Mouse (Mus musculus) cerebellum, adult 18-20 months (tissue): Measurements from ENCODE around the gene Atf7ip.

Experiments used
- DNase-seq, 2 experiments: peaks; one replicate each; pipeline ENCODE4 v3.0.0; 2021

Gene Atf7ip

DNA sequence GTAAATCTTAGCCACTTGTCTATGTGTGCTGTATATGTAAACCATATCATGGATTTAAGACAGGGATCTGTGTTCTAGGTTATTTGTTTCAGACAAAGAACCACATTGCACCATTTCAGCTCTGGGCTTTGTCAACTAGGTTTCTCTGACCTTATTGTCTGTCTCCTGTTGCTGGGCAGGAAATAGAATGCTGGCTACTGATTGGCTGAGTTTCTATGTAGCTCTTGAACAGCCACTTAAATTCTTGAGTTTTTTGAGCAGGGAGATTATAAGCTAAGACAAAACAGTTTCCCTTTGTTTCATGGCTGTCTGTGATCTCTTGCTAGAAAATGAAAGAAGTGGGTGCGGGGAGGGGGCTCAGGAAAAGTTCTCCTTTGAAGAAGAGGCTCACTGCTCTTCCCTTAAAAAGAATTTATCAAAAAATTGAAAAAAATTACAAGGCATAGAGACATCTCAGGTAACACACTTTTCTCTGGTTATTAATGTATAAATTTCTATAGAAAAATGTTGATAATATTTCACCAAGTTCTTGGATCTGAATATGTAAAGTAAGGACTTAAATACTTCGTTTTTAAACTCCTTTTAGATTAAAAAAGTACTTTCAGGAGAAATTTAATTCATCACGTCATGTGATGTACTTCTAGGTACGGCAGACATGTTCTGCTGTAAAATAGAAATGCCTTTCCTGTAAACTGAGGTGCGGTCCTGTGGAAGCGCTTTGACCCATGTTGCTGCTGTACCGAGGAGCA, 49.0 kb downstream of the Atf7ip start:
- peak in 1 of 2 experiments; percentile 56 for DNase-seq

DNA sequence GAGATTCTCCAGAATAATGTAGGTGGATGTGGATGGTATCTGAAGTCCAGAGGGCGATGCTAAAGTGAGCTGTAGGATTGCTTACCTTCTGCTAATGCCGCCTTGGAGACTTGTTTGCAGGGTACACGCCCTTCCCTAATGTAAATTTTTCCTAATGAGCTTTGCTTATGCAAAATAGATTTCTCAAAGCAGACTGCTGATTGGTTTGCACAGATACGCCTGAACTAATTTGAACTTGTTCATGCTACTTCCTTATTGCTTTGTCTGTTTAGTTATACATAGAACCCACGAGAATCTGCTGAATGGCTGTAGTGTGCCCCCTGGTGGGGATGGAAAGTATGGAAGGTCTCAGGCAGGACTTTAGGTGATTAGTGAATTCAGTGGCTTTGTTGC, 49.6 kb downstream of the Atf7ip start:
- DNase-seq, result peak; percentile 59 to 72

DNA sequence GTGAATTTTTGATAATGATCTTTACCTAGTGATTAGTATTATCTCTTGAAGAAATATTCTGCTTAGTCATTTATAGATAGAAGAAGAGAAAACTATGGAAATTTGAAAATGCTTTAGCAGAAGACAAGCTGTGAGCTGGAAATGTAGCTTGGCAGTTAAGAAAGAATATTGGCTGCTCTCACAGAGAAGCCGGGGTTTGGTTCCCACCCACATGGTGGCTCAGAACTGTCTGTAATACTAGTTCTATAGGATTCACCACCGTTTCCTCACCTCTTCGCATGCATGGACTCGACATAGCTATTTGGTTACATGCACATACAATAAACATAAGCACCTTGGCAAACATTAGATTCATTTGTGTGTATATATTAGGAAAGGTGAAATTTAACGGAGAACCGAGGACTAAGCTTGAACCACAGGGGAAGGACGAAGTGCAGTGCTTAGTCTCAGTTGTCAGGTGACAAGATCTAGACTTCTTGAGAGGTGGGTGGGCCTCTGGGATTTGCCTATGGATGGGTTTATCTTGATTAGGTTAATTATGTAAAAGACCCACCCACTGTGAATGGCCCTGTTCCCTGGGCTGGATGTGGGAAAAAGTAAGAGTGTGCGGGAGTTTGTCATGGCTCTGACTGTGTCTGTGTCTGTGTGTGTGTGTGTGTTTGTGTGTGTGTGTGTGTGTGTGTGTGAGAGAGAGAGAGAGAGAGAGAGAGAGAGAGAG, 52.5 kb downstream of the Atf7ip start:
- no peak for DNase-seq

DNA sequence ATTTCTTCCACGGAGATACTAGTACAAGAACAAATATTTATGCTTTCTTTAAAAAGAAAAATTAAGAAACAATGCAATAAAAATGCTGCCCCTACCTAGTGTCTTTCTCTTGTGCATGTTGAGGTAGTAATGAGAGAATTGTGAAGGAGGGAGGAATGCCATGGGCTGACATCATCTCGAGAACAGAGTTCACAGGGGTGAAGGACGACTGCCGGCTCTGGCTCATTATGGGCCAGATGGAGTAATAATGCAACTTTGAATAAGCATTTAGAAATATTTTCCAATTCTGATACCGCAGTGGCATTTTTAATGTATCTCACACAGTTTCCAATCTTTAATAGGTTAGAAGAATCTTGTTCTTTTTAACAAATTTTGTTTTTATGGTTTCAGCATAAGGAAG, 60.0 kb downstream of the Atf7ip start:
- no peak for DNase-seq

DNA sequence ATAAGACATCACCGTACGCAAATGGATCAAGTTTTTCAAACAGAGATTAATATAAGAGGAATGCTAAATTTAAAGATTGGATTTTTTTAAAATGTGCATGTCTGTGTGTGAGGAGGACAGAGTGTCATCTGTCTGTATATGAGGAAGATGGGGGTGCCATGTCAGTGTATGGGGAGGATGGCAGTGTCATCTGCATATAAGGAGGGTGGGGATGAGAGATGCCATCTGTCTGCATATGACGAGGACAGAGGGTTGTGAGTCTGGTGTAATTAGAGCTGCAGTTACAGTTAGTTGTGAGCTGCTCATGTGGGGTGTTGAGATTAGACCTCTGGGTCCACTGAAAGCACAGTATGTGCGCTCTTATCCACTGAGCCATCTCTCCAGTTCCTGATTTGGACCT, 84.8 kb downstream of the Atf7ip start:
- DNase-seq, result no peak

DNA sequence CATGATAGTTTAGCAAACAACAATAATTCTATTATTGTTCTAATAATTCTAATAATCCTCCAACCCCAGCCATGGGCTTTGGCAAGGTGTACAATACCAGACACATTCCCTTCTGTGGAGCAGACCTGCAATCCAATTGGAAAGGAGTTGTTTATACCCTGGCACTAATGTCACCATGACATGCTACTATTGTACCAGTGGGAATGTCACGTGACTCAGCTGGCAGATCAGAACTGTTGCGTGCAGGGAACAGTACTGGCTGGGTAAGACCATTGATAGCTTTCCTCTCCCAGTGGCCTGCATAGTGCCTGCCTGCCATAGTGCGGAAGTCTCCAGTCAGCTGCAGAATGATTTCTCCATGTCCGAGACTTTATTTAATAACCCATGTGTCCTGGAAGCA, 88.6 kb downstream of the Atf7ip start:
- no peak for DNase-seq

DNA sequence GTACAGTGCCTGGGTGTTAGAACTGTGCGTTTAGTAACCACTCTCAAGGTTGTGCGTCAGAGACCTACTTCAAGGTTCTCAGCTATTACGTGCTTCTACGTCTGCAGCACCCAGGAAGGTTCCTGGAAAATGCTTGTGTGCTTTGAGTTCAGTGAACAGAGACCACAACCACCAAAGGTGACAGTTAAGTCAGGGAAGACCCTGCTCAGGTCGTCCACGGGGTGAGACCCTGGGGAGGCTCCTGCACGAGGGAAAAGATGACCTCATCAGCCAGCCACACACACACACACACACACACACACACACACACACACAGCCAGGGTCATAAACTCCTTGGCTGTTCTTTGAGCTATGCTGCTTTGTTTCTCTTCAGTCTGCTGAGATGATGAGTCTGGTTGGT, 96.6 kb downstream of the Atf7ip start:
- DNase-seq, result no peak

DNA sequence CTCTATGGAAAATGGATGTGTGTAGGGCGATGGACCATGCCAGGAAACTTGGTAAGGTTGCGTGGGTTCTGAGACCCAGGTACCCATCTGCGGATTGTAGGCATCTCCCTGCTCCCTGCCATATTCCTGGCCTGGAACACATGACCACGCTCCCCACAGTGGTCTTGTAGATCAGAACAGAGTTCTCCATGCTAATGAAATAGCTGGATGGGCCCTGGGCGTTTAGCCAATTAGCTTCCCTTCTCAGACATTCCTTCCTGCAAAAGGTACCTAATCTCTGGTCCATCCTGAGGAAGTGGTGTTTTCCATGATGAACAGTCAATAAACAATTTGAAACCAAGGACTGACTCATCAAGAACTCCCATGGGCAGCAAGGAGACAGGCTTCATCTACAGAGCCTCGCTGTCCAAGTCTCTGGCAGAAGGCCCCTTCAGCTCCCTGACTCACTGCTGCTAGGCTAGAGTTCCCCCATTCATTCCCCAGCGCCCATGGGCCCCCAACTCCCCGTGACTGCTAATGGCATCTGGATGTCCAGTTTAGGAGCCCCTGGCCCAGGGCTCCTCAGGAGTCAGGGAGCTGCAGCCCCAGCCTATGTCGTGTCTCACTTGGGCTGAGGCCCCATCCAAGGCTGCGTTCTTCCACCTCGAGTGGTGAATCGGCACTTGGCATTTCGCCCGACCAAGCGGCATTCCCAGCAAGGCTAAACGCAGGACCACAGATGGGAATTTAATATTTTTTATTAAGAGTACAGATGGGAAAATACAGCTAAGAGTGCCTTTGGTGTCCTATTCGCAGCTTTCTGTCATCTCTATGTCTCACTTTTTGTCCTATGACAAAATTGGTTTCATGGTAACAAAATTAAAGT, 105.6 kb downstream of the Atf7ip start:
- DNase-seq, result peak; percentile 47 to 64

DNA sequence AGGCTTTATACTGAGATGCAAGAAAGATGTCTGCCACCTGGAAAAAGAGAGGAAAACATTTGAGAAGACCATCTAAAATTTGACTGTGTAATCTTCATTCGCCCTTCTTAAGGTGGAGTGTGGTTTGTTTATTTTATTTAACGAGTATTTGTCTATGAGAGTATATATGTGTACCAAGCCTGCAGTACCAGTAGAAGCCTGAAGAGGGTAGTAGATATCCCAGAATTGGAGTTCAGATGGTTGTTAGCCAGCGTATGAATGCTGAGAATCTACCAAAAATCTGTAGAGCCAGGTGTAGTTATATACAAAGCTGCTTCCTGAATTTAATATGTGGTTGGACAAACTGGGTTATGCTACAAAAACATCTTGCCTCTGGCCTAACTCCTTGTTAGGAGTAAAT, 106.3 kb downstream of the Atf7ip start:
- DNase-seq, result no peak

DNA sequence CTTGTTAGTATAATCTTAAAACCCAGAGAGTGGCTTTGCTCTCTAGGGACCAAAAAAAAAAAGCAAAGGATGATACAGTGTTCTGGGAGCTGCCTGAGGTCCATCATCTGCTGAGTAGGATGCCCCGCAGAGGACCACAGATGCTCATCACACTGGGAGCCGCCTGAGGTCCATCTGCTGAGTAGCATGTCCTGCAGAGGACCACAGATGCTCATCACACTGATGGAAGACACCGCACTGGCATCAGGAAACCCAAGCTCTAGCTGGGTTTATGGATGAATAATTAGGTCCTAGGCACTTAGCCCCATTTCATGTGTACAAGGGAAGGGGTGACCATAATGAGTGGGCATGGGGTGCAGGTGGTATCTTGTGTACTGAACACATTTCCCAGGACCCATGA, 108.2 kb downstream of the Atf7ip start:
- peak; percentile 83 to 84 for DNase-seq

DNA sequence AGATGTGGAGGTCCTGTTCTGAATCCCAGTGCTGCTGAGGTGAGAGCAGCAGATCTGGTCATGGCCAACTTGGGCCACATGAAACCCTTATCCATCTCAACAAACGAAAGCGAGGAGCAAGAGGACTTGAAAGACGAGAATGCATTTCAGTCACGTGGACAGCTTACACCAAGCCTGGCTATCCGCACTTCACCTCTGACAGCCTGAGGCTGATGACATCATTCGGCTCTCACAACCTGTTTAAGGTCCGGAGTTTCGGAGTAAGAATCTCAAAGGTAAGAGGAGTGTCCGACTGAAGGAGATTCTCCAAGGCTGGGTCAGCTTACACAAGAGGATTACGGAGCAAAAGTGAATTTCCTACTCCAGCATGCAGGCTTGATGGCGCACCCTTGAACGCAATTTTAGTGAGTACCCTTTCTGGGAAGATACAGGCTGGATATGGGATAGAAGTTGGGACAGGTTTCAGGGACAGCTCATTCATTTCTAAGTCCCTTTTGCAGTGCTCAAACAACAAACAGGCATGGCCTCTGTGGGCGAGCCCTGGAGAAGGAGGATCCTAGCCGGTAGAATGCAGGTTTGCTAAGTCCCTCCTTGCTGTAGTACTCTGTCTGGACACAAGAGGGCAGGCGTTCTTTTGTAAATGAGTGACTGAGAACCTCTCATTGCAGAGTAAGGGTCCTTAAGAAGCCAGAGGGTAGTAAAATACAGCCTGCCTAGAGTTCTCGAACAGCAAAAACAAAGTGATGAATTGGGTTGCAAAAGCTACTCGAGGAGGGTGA, 114.6 kb downstream of the Atf7ip start:
- DNase-seq, result peak; percentile 77

DNA sequence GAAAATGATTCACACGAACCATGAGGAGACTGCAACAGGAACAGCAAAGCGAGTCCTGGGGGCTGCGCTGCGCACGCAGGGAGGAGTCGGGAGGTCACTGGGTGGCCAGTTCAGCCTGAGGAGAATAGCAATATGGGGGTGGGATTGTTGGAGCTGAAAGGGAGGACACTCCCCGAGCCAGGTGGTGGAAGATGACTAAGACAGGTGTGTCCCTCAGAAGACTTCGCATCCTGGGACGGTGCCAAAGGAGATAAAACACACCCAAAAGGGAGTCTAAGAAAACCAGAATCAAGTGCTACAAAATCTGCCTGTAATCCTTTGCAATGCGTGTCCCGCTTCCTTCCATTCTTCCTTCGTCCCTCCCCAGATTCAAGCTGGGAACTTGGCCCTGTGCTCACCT, 119.5 kb downstream of the Atf7ip start:
- no peak for DNase-seq

DNA sequence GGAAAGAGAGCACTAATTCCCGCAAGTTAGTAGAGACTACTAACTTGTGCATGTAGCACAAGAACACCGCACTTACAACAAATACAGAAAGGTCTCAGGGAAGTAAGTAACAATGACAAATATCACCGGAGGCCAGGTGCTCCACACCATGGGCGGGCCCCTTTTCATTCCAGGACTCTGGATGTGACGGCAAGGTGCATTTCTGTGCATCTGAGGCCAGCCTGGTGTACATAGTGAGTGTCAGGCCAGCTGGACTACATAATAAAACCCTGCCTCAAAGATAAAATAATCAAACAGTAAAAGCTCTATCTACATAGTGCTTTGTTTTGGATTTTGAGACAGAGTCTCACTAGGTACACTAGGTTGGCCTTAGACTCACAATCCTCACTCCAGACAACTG, 123.7 kb downstream of the Atf7ip start:
- DNase-seq, result no peak

DNA sequence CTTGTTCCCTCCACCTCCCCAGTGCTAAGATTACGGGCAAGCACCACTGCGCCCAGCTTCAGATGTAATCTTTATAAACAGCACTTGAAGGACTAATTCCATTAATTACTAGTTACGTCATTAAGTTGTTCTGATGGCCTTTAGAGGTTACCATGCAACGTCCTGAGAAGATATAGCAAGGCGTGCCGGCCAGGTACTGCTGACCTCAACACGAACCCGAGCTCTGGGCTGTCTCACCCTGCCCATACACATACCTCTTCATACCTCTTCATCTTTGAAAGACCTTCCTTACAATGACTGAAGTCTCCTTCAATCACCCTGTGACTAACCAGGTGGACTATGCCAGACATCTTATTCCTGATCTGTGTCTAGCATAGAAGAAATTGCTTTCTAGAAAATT, 125.6 kb downstream of the Atf7ip start:
- DNase-seq, result no peak

DNA sequence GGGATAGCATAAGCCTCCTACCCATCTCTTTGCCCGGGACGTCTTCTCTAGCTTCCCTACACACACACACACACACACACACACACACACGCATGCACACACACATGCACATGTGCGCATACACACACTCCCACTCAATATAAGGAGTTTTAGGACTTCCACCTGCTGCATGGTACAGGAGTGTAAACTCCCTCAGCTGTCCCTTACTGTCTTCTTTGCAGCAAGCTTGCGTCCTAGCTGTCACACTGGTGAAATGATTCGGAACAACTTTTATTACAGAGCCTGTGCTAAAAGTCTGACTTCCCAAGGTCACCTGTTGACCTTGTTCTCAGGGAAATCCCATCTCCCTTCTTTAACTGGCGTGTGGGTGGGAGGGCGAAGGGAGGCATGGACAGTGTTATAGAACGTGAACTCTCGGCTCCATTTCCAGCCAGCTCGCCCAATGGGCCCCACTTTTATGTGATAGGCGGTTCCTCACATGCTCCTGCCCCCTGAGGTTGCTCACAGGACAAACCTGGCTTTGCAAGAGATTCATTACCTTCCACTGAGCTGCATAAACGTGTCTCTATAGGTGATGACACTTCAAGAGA, 126.1 kb downstream of the Atf7ip start:
- no peak for DNase-seq

DNA sequence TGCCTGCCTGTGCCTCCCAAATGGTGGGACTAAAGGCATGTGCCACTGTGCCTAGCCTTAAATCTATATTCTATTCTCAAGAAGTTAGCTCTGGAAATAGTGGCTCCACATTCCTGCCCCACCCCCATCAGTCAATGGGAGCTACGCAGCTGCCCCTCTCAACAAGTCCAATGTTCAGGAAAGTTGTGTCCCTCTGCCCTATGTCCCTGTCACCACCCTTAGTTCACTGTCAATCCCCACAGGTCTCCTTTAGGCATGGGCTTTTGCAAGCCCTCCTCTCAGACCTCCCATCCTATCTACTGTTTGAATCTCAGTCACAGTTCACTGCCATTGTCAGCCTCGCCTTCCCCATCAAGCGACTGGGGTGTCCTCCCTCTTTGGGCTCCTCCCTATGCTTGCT, 127.2 kb downstream of the Atf7ip start:
- no peak for DNase-seq

DNA sequence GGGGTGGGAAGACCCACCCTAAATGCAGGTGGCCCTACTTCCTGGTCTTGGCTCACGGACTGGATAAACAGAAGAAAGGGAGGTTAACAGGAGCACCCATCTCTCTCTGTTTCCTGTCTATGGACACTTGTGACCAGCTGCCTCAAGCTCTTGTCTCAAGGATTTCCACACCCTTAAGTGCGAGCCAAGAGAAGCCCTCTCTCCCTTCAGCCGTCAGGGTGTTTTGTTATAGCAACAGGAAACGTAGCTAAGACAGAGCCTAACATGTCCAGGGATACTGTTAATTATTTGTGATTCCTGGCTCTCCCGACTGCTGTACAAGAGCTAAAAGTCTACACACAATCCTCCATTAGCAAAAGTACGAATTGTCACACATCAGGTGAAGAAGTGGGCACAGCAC, 127.8 kb downstream of the Atf7ip start:
- no peak for DNase-seq

DNA sequence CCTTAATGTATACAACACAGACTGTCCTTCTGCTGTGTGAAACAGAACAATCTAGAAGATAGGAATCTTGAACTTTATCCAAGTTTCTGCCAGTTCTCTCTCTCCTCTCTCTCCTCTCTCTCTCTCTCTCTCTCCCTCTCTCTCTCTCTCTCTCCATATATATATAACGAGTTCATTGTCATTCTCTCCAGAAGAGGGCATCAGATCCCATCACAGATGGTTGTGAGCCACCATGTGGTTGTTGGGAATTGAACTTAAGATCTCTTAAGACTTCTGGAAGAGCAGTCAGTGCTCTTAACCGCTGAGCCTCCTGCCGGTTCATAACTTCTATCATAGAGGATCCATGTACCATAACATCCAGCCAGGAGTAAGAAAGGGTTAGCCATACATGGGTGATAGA, 129.0 kb downstream of the Atf7ip start:
- no peak for DNase-seq

DNA sequence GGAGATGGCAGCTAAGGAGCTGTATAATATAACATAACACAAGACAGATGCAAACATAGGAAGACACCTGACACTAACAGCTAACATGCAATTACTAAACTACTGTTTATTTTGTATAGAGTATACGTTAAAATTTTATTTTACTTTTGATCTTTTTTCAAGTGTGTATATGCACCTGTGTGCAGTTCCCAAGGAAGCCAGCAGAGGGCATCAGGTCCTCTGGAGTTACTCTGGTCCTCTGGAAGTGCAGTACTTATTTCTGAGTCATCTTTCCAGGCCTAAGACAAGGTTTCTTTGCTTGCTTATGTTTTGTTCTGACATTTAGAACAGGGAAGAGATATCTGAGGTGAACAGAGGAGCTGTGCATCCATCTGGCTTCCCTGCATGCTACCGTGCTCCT, 138.2 kb downstream of the Atf7ip start:
- no peak for DNase-seq

DNA sequence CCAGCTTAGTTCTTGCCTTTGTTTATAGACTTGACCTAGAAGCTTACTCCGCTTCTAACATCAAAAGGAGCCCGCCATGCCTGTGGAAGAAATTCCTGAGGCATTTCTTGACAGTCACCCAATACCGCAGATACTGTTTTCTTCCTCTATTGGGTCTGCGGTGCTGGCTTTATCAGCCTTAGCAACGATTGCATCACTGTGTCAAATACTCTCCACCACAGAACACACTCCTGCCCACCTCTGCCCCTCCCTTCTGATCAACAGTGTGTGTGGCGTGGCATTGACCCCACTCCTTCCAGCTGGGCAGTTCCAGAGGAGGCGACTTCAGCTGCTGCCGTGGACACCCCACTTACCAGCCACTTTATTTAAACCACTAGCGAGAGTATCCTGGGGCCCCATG, 139.8 kb downstream of the Atf7ip start:
- no peak for DNase-seq

DNA sequence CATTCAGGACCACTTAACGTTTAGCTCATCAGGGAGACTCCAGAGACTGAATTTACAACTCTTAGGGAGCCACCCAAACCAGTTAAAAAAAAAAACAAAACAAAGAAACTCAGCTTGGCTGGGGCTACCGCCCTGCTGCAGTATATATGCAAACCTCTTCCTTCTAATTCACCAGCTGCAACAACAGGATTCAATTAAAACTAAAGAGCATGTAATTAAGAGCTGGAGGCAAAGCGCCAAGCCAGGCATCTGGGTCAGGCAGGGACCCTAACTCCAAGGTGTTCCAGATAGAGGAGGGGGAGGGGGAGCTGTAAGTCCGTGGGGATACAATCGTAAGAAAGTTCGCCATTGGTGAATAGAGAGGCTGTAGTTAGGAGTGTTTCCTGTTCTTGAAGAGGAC, 140.2 kb downstream of the Atf7ip start:
- DNase-seq, result no peak

DNA sequence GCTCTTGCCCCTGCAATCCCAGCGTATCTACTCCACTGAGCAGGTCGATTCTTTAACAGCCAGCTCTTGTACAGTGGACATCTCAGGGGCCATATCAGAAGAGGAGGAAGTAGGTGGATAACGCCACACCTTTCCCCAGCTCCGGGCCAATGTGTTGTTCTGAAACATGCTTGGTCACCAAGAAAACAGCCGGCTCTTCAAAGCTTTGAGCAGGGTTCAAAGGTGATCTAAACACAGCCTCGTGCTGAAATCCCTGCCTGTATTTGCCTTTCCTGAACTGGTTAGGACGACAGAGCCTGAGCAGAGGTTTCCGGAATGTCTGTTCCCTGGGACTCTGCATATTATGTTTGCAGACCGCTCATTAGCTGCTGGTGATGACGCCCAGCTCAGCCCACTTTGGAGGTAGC, 141.5 kb downstream of the Atf7ip start:
- DNase-seq, result no peak

DNA sequence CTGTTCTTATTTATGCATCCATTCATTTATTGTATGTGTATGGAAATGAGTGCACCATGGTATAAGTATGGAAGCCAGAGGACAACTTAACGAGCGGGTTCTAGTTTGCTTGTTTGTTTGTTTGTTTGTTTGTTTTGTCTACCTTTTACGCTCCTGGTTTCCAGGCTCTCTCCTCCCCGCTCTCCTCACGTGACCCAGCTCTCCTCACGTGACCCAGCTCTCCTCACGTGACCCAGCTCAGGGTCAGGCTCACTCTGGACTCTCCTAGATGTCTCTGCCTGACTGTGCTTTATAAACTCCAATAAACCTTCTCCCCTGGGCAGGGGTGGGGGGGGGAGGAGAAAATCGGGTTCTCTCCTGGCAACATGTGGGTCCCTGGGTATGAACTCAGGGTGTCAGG, 144.7 kb downstream of the Atf7ip start:
- DNase-seq, result no peak
